Mouse (Mus musculus) thymus, adult 2 months (tissue): ENCODE measurements around the gene Zdhhc1. TPM values are rescaled to one million over a fixed set of nuclear protein-coding genes. Genes with fewer than 3 reads are reported as not detected.

ENCODE experiments used
- DNase-seq: peaks from one replicate; pipeline ENCODE4 v3.0.0; 2021
- H3K27ac ChIP-seq: fragments of 200-500 bp; 2 replicates; pipeline ENCODE4 v1.5.1; 2012; ENCODE audit warnings: low read length, control low read depth; ENCODE audit not compliant: control insufficient read depth, insufficient read depth
- H3K27me3 ChIP-seq: fragments of 200-500 bp; 2 replicates; pipeline ENCODE4 v1.6.1; 2012; ENCODE audit warnings: mild to moderate bottlenecking, low read length, moderate library complexity, mixed read lengths; ENCODE audit not compliant: control insufficient read depth, insufficient read depth
- H3K36me3 ChIP-seq: fragments of 200-500 bp; 2 replicates; pipeline ENCODE4 v1.6.1; 2012; ENCODE audit warnings: mild to moderate bottlenecking, low read length, moderate library complexity; ENCODE audit not compliant: control insufficient read depth, insufficient read depth
- H3K4me1 ChIP-seq: fragments of 200-500 bp; replicated peaks from 2 replicates; pipeline ENCODE4 v1.6.1; 2012; ENCODE audit warnings: low read length; ENCODE audit not compliant: control insufficient read depth, insufficient read depth
- H3K4me3 ChIP-seq: fragments of 200-500 bp; 2 replicates; pipeline ENCODE4 v1.5.1; 2012; ENCODE audit warnings: mild to moderate bottlenecking, low read length, control low read depth, moderate library complexity; ENCODE audit not compliant: control insufficient read depth, insufficient read depth
- CTCF ChIP-seq: fragments of 200-500 bp; IDR thresholded peaks from 2 replicates; pipeline ENCODE4 v1.5.1; 2012; ENCODE audit warnings: mild to moderate bottlenecking, control low read depth, low read length, moderate library complexity, borderline replicate concordance; ENCODE audit not compliant: control insufficient read depth, poor library complexity, insufficient read depth; ENCODE audit errors: extremely low read depth
- POLR2A ChIP-seq: fragments of 200-500 bp; IDR thresholded peaks from 2 replicates; pipeline ENCODE4 v1.6.1; 2012; ENCODE audit warnings: mild to moderate bottlenecking, low read length, control low read depth, moderate library complexity; ENCODE audit not compliant: control insufficient read depth, poor library complexity, insufficient read depth; ENCODE audit errors: extremely low read depth
- WGBS: fragments of 180-500 bp; shearing (Covaris S2); methylation state at CpG from one replicate; pipeline ENCODE4 v1.1.7; 2018; 5-methylcytosine and 5-hydroxymethylcytosine counted together
- polyA plus RNA-seq: library from polyadenylated mRNA; depleted of rRNA; stranded (reverse); fragments of >200 nt; gene quantifications from 2 replicates; pipeline ENCODE4 v1.2.3, GENCODE M21; 2012

Zdhhc1 gene
- polyA plus RNA-seq, 1 experiment: 23.5 TPM

- TF ChIP-seq POLR2A (no peak), CTCF (no peak)
- H3K4me1 ChIP-seq: no peaks in the 10 kb centered on the region
- H3K27me3 ChIP-seq: no peaks in the 10 kb centered on the region
- 91% methylated on average over 5 of the region's 5 CpGs for WGBS
- H3K27ac ChIP-seq: no peak overlapping the region
- no peak for DNase-seq
- no peak overlapping the region for H3K4me3 ChIP-seq
- H3K36me3 ChIP-seq: no peaks in the 10 kb centered on the region
Observed at GRCm38 (mm10) chr8:105442661-105443060, 54.0 kb downstream of the Zdhhc1 start.

GRCm38 (mm10) chr8:105441433-105441832 lies 55.3 kb downstream of the Zdhhc1 start:
- Histone ChIP-seq H3K36me3 (no peaks in the 10 kb centered on the region), H3K4me1 (no peaks in the 10 kb centered on the region), H3K27me3 (no peaks in the 10 kb centered on the region), H3K27ac (no peak overlapping the region), H3K4me3 (no peak overlapping the region)
- DNase-seq: peak; percentile 46
- 13% methylated on average over 6 of the region's 6 CpGs for WGBS
- TF ChIP-seq POLR2A (no peak), CTCF (peak; percentile 37; the same call in 1 of the 2 replicates)

GRCm38 (mm10) chr8:105438865-105439264 lies 57.8 kb downstream of the Zdhhc1 start:
- Histone ChIP-seq H3K36me3 (no peaks in the 10 kb centered on the region), H3K27me3 (no peaks in the 10 kb centered on the region), H3K4me1 (peaks cover 8% of the 10 kb centered on the region; the same call in 1 of the 2 replicates), H3K4me3 (no peak overlapping the region), H3K27ac (no peak overlapping the region)
- TF ChIP-seq POLR2A: no peak
- TF ChIP-seq CTCF: no peak
- peak; percentile 51 for DNase-seq
- WGBS: 76% methylated on average over 5 of the region's 5 CpGs

- WGBS: 90% methylated on average over 5 of the region's 5 CpGs
- no peaks in the 10 kb centered on the region for H3K36me3 ChIP-seq
- no peak for DNase-seq
- no peak overlapping the region for H3K27ac ChIP-seq
- H3K4me3 ChIP-seq: no peak overlapping the region
- TF ChIP-seq POLR2A: no peak
- TF ChIP-seq CTCF: no peak
- no peaks in the 10 kb centered on the region for H3K27me3 ChIP-seq
- peaks cover 13% of the 10 kb centered on the region for H3K4me1 ChIP-seq
Observed at GRCm38 (mm10) chr8:105437078-105437748, 59.5 kb downstream of the Zdhhc1 start.

- TF ChIP-seq POLR2A (no peak), CTCF (no peak)
- H3K36me3 ChIP-seq: no peaks in the 10 kb centered on the region
Observed at GRCm38 (mm10) chr8:105436218-105436617, 60.5 kb downstream of the Zdhhc1 start.

GRCm38 (mm10) chr8:105434136-105434535 lies 62.6 kb downstream of the Zdhhc1 start:
- no peak overlapping the region; the same call in 1 of the 2 replicates for H3K27ac ChIP-seq
- no peak for DNase-seq

More at GRCm38 (mm10) chr8:105436218-105436617, 60.5 kb downstream of the Zdhhc1 start:
- Histone ChIP-seq H3K4me3 (no peak overlapping the region), H3K4me1 (peaks cover 13% of the 10 kb centered on the region), H3K27ac (no peak overlapping the region), H3K27me3 (no peaks in the 10 kb centered on the region)
- DNase-seq: no peak
- 88% methylated on average over 5 of the region's 5 CpGs for WGBS

More at GRCm38 (mm10) chr8:105434136-105434535, 62.6 kb downstream of the Zdhhc1 start:
- Histone ChIP-seq H3K4me1 (peaks cover 13% of the 10 kb centered on the region), H3K36me3 (no peaks in the 10 kb centered on the region), H3K4me3 (no peak overlapping the region), H3K27me3 (no peaks in the 10 kb centered on the region)
- 74% methylated on average over 5 of the region's 5 CpGs for WGBS
- TF ChIP-seq CTCF (no peak), POLR2A (no peak)
